Mouse (Mus musculus) embryonic stem cell, embryonic (primary cell): ENCODE measurements at regions not wholly inside any gene's neighbourhood (a gene's known extent, or its start where the extent isn't known, plus 50 kb on each side); places are given as distances from the start of the nearest gene placed in this dataset.

Experiments used
- CTCF ChIA-PET, 4 experiments: fragments of 300-600 bp in 2 of 4; fragments of 350-600 bp in 2 of 4; sonication (Branson Sonifier 250); formaldehyde crosslinking; loops; one replicate each; lab custom pipeline; 2022; ENCODE audit warnings: inconsistent platforms in 2 of 4; lab: Charles Lee
- POLR2A ChIA-PET, 4 experiments: fragments of 300-600 bp in 2 of 4; fragments of 350-600 bp in 2 of 4; sonication (Branson Sonifier 250); formaldehyde crosslinking; loops; one replicate each; lab custom pipeline; 2022; ENCODE audit warnings: antibody characterized with exemption in 4 of 4, inconsistent platforms in 1 of 4; lab: Charles Lee

- CTCF ChIA-PET = no interaction called here
- POLR2A ChIA-PET = interaction anchor here in 1 of 4 experiments (0.7 kb wide), 1 partner anchor 600 kb away, joined by 3 read pairs; no protein-coding TSS in a partner anchor
These were observed 136.5 kb downstream of the Sec61b start for GRCm38 (mm10) chr4:47610913-47611312.

GRCm38 (mm10) chr4:47616525-47616924 lies 142.1 kb downstream of the Sec61b start:
- POLR2A ChIA-PET = no interaction called here
- CTCF ChIA-PET = no interaction called here

GRCm38 (mm10) chr4:47620700-47621099 lies 146.2 kb downstream of the Sec61b start:
- POLR2A ChIA-PET = no interaction called here
- CTCF ChIA-PET = interaction anchor here in 1 of 4 experiments (0.6 kb wide), 1 partner anchor 1381 kb away, joined by 4 read pairs; no protein-coding TSS in a partner anchor

- ChIA-PET CTCF (interaction anchor here in 1 of 4 experiments (0.6 kb wide), 1 partner anchor 185 kb away, joined by 4 read pairs; no protein-coding TSS in a partner anchor), POLR2A (no interaction called here)
These were observed 148.6 kb downstream of the Sec61b start for GRCm38 (mm10) chr4:47622851-47623743.

- ChIA-PET POLR2A (no interaction called here), CTCF (no interaction called here)
These were observed 155.5 kb downstream of the Sec61b start for GRCm38 (mm10) chr4:47630006-47630405.

GRCm38 (mm10) chr4:47630427-47630826 lies 156.0 kb downstream of the Sec61b start:
- CTCF ChIA-PET = no interaction called here

GRCm38 (mm10) chr4:47638876-47639494 lies 164.5 kb downstream of the Sec61b start:
- ChIA-PET POLR2A (no interaction called here), CTCF (no interaction called here)

More at GRCm38 (mm10) chr4:47630427-47630826, 156.0 kb downstream of the Sec61b start:
- POLR2A ChIA-PET = no interaction called here

- CTCF ChIA-PET = no interaction called here
- POLR2A ChIA-PET = no interaction called here
These were observed 170.6 kb downstream of the Sec61b start for GRCm38 (mm10) chr4:47645093-47645492.

- CTCF ChIA-PET = interaction anchor here in 1 of 4 experiments (0.5 to 0.6 kb wide), 2 partner anchors 46 to 54 kb away, joined by 3 to 8 read pairs; no protein-coding TSS in a partner anchor
- POLR2A ChIA-PET = no interaction called here
These were observed 174.2 kb downstream of the Sec61b start for GRCm38 (mm10) chr4:47648701-47649100.

GRCm38 (mm10) chr4:47649951-47650350 lies 175.5 kb downstream of the Sec61b start:
- CTCF ChIA-PET = interaction anchor here in 1 of 4 experiments (0.5 kb wide), 1 partner anchor 1282 kb away, joined by 3 read pairs; no protein-coding TSS in a partner anchor
- POLR2A ChIA-PET = no interaction called here

GRCm38 (mm10) chr4:47651521-47651920 lies 177.1 kb downstream of the Sec61b start:
- POLR2A ChIA-PET = no interaction called here
- CTCF ChIA-PET = interaction anchor here in 1 of 4 experiments (0.7 kb wide), 1 partner anchor 149 kb away, joined by 3 read pairs; no protein-coding TSS in a partner anchor

- ChIA-PET CTCF (no interaction called here), POLR2A (no interaction called here)
These were observed 178.7 kb downstream of the Sec61b start for GRCm38 (mm10) chr4:47653143-47653542.

GRCm38 (mm10) chr4:47669519-47669918 lies 195.1 kb downstream of the Sec61b start:
- ChIA-PET POLR2A (no interaction called here), CTCF (no interaction called here)

- POLR2A ChIA-PET = no interaction called here
- CTCF ChIA-PET = no interaction called here
These were observed 196.0 kb downstream of the Sec61b start for GRCm38 (mm10) chr4:47670476-47670875.

GRCm38 (mm10) chr4:47671362-47671761 lies 196.9 kb downstream of the Sec61b start:
- CTCF ChIA-PET = no interaction called here
- POLR2A ChIA-PET = no interaction called here

GRCm38 (mm10) chr4:47681141-47681540 lies 206.7 kb downstream of the Sec61b start:
- ChIA-PET POLR2A (no interaction called here), CTCF (no interaction called here)

- ChIA-PET POLR2A (no interaction called here), CTCF (no interaction called here)
These were observed 216.7 kb downstream of the Sec61b start for GRCm38 (mm10) chr4:47691207-47691606.

GRCm38 (mm10) chr4:47692654-47693053 lies 218.2 kb downstream of the Sec61b start:
- POLR2A ChIA-PET = no interaction called here

GRCm38 (mm10) chr4:47693221-47693620 lies 218.8 kb downstream of the Sec61b start:
- POLR2A ChIA-PET = no interaction called here
- CTCF ChIA-PET = no interaction called here

More at GRCm38 (mm10) chr4:47692654-47693053, 218.2 kb downstream of the Sec61b start:
- CTCF ChIA-PET = no interaction called here

- CTCF ChIA-PET = interaction anchor here in 1 of 4 experiments (0.6 kb wide), 1 partner anchor 195 kb away, joined by 5 read pairs; no protein-coding TSS in a partner anchor
These were observed 222.6 kb downstream of the Sec61b start for GRCm38 (mm10) chr4:47697071-47697470.

More at GRCm38 (mm10) chr4:47697071-47697470, 222.6 kb downstream of the Sec61b start:
- POLR2A ChIA-PET = interaction anchor here in 1 of 4 experiments (0.5 kb wide), 1 partner anchor 313 kb away, joined by 3 read pairs; no protein-coding TSS in a partner anchor
